Mouse (Mus musculus) megakaryocyte, embryonic 14.5 days (primary cell): ENCODE results near the gene Slc8a3. TPM values are rescaled to one million over a fixed set of nuclear protein-coding genes. Genes with fewer than 3 reads are reported as not detected.

Source experiments
- H3K27me3 ChIP-seq: replicated peaks from 2 replicates; pipeline ENCODE3; 2012; ENCODE audit warnings: inconsistent platforms
- H3K36me3 ChIP-seq: replicated peaks from 2 replicates; pipeline ENCODE3; 2012; ENCODE audit warnings: low read length, inconsistent platforms, mixed read lengths
- H3K4me1 ChIP-seq: 2 replicates; pipeline ENCODE4 v1.6.1; 2012; ENCODE audit warnings: inconsistent platforms
- H3K4me3 ChIP-seq: replicated peaks from 2 replicates; pipeline ENCODE3; 2012; ENCODE audit warnings: moderate library complexity, mild to moderate bottlenecking, inconsistent platforms
- H3K9me3 ChIP-seq: 2 replicates; pipeline ENCODE4 v1.6.1; 2012; ENCODE audit warnings: inconsistent platforms
- FLI1 ChIP-seq: IDR thresholded peaks from 2 replicates; pipeline ENCODE4 v1.6.1; 2012; ENCODE audit warnings: low read length, inconsistent platforms, mixed read lengths
- GATA1 ChIP-seq: IDR thresholded peaks from 3 replicates; pipeline ENCODE4 v1.6.1; 2012; ENCODE audit warnings: mixed read lengths, low read length, inconsistent platforms, borderline replicate concordance
- polyA plus RNA-seq: library from polyadenylated mRNA; stranded (reverse); fragments of >175 nt; gene quantifications from 2 replicates; pipeline ENCODE4 v1.2.3, GENCODE M21; 2012; ENCODE audit warnings: low replicate concordance; ENCODE audit not compliant: insufficient read depth

Slc8a3 gene
- polyA plus RNA-seq, 1 experiment = not detected

- H3K27me3 ChIP-seq = peaks cover 8% of the 10 kb centered on the region
These were observed 146.3 kb downstream of the Slc8a3 start for GRCm38 (mm10) chr12:81186668-81187067.

DNA sequence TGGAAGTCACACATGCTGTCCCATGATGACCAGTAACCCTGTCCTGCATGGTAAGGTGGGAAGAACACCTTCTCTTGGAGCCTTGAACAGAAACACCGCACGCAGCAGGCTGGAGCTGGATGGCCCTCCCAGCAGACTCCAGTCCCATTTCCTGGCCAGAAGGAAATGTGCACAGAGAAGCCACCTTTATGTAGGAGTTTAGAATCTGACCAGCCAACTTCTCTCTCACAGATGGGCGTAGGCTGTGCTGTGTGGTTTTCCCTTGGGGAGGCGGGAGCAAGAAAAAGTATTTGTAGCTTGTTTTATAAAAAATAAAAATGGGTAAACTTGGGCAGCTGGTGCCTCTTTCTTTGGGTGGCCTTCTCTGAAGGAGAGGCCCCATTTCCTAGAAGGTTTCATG is 146.9 kb downstream of the Slc8a3 start:
- Histone ChIP-seq H3K4me1 (peaks cover 35% of the 10 kb centered on the region), H3K9me3 (no peaks in the 10 kb centered on the region), H3K27me3 (peaks cover 10% of the 10 kb centered on the region), H3K4me3 (no peak overlapping the region), H3K36me3 (no peaks in the 10 kb centered on the region)
- TF ChIP-seq GATA1 (no peak), FLI1 (no peak)

More at GRCm38 (mm10) chr12:81186668-81187067, 146.3 kb downstream of the Slc8a3 start:
- Histone ChIP-seq H3K36me3 (no peaks in the 10 kb centered on the region), H3K4me1 (peaks cover 35% of the 10 kb centered on the region), H3K9me3 (no peaks in the 10 kb centered on the region), H3K4me3 (no peak overlapping the region)
- no peak for TF ChIP-seq GATA1

DNA sequence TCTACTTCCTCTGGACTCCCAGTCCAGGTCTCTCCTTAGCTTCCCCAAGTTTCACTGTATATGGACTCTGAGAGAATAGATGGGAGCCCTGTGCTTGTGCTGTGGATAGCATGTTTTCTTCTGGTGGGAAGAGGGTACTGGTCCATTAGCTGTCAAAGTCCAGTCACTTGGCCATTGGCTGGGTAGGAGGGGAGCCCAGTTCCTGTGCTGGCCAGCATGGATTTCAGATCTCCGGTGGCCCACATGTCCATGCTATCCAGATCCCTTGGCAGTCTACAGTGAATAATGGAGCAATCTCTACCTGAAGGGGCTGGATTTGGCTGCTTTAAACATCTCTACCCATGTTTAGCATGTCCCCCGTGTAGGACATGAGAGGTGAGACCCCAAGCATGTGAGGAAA is 148.0 kb downstream of the Slc8a3 start:
- H3K27me3 ChIP-seq = peaks cover 12% of the 10 kb centered on the region
- TF ChIP-seq FLI1 = no peak
- TF ChIP-seq GATA1 = no peak
- no peaks in the 10 kb centered on the region for H3K9me3 ChIP-seq
- H3K36me3 ChIP-seq = no peaks in the 10 kb centered on the region
- no peak overlapping the region for H3K4me3 ChIP-seq
- H3K4me1 ChIP-seq = peaks cover 35% of the 10 kb centered on the region

GRCm38 (mm10) chr12:81182073-81182472 is 150.9 kb downstream of the Slc8a3 start:
- H3K4me3 ChIP-seq = no peak overlapping the region
- peaks cover 12% of the 10 kb centered on the region for H3K27me3 ChIP-seq
- no peaks in the 10 kb centered on the region for H3K9me3 ChIP-seq
- TF ChIP-seq FLI1 (no peak), GATA1 (no peak)
- H3K4me1 ChIP-seq = peaks cover 19% of the 10 kb centered on the region
- H3K36me3 ChIP-seq = no peaks in the 10 kb centered on the region

DNA sequence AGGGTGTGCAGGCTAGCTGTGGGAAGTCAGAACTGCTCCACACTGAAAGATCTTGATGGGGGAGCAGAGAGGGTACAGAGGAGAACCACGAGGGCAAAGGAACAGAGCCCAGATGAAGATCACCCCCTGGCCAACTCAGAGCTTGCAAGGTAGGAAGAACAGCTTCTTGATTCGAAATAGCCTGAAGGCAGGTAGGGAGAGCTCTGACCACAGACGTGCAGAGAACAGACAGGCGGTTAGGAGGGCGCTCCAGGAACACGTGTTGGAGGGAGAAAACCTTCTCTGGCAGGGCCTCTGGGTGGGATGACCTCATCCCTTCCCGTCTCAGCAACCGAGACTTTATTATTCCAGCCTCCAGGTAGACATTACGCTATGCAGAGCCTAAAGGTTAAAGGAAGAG is 157.7 kb downstream of the Slc8a3 start:
- TF ChIP-seq FLI1 (no peak), GATA1 (no peak)

GRCm38 (mm10) chr12:81173893-81174292 is 159.1 kb downstream of the Slc8a3 start:
- Histone ChIP-seq H3K36me3 (no peaks in the 10 kb centered on the region), H3K27me3 (peaks cover 4% of the 10 kb centered on the region), H3K9me3 (no peaks in the 10 kb centered on the region), H3K4me3 (no peak overlapping the region), H3K4me1 (no peaks in the 10 kb centered on the region)
- TF ChIP-seq GATA1 (no peak), FLI1 (no peak)

More for the DNA sequence above, 157.7 kb downstream of the Slc8a3 start:
- Histone ChIP-seq H3K4me1 (no peaks in the 10 kb centered on the region), H3K27me3 (peaks cover 6% of the 10 kb centered on the region), H3K4me3 (no peak overlapping the region), H3K9me3 (no peaks in the 10 kb centered on the region), H3K36me3 (no peaks in the 10 kb centered on the region)

- H3K27me3 ChIP-seq = peaks cover 4% of the 10 kb centered on the region
- no peaks in the 10 kb centered on the region for H3K36me3 ChIP-seq
- no peaks in the 10 kb centered on the region for H3K4me1 ChIP-seq
- TF ChIP-seq FLI1 (no peak), GATA1 (no peak)
- H3K4me3 ChIP-seq = no peak overlapping the region
- H3K9me3 ChIP-seq = no peaks in the 10 kb centered on the region
These were observed 160.0 kb downstream of the Slc8a3 start for GRCm38 (mm10) chr12:81173011-81173410.

DNA sequence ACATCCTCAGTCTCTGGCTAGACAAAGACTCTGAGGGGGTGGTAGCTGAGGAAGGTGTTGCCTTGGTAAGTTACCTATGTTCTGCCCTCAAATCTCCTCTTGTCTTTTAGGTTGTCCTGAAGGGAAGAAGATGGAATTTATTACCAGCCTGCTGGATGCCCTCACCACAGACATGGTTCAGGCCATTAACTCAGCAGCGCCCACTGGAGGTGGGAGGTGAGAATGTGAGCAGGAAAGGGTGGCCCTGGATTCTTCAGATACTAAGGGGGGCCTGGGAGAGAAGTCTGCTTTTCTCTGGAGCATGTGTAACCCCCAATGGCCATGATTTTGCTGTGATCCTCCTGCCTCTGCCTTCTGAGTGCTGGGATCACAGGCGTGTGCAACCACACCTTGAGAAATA is 162.9 kb downstream of the Slc8a3 start:
- TF ChIP-seq GATA1 = no peak
- TF ChIP-seq FLI1 = no peak

GRCm38 (mm10) chr12:81168494-81168893 is 164.5 kb downstream of the Slc8a3 start:
- no peaks in the 10 kb centered on the region for H3K9me3 ChIP-seq
- H3K27me3 ChIP-seq = peaks cover 2% of the 10 kb centered on the region
- H3K36me3 ChIP-seq = no peaks in the 10 kb centered on the region
- TF ChIP-seq GATA1 = no peak
- no peak overlapping the region for H3K4me3 ChIP-seq
- H3K4me1 ChIP-seq = no peaks in the 10 kb centered on the region

More for the DNA sequence above, 162.9 kb downstream of the Slc8a3 start:
- no peak overlapping the region for H3K4me3 ChIP-seq
- H3K4me1 ChIP-seq = no peaks in the 10 kb centered on the region
- H3K36me3 ChIP-seq = no peaks in the 10 kb centered on the region
- no peaks in the 10 kb centered on the region for H3K9me3 ChIP-seq
- H3K27me3 ChIP-seq = peaks cover 3% of the 10 kb centered on the region

DNA sequence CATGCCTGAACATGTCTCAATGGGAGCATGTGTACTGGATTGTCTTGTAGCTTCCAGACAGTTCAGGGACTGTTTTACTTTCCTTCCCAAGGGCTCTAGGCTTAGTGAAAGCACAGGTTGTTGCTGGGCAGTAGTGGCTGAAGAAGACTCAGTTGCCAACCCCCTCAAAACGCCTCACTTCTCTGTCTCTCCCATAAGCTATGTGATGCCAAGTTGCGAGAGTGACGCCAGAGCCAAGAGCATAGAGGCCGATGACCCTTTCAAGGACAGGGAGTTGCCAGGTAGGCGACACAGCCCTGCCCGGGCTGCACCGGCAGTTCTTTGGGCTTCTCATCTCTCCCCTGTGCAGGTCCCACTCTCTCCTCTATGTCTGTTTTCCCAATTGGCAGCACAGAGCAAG is 164.9 kb downstream of the Slc8a3 start:
- H3K4me3 ChIP-seq = no peak overlapping the region
- TF ChIP-seq FLI1 = no peak
- no peak for TF ChIP-seq GATA1
- H3K27me3 ChIP-seq = peaks cover 2% of the 10 kb centered on the region
- H3K36me3 ChIP-seq = no peaks in the 10 kb centered on the region
- H3K4me1 ChIP-seq = no peaks in the 10 kb centered on the region
- H3K9me3 ChIP-seq = no peaks in the 10 kb centered on the region

DNA sequence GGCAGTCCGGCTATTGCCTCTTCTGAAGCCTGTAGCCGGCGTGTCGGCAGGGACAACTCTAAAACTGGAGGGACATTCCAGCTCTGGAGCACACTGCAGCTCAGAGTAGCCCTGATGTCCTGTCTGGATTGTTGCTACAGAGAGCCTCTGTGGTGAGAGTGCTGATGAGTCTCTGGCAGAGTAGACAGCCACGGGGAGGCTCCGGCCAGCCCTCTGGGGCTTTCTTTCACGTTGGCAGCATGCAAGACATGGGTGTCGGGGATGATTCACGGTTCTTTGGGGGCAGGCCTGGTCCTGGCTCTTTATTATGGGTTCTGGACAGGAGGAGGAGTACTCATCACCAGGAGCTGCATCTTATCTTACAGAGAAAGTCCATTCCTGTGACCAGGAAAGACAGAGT is 165.8 kb downstream of the Slc8a3 start:
- H3K4me1 ChIP-seq = no peaks in the 10 kb centered on the region
- H3K36me3 ChIP-seq = no peaks in the 10 kb centered on the region
- TF ChIP-seq FLI1 = no peak
- TF ChIP-seq GATA1 = no peak
- no peaks in the 10 kb centered on the region for H3K9me3 ChIP-seq
- H3K27me3 ChIP-seq = peaks cover 2% of the 10 kb centered on the region
- no peak overlapping the region for H3K4me3 ChIP-seq
